Mouse (Mus musculus) spleen, postnatal 36 days (tissue): ENCODE measurements at regions not wholly inside any gene's neighbourhood (a gene's known extent, or its start where the extent isn't known, plus 50 kb on each side); places are given as distances from the start of the nearest gene placed in this dataset.

Experiments used
- DNase-seq, 2 experiments: peaks; one replicate each; pipeline ENCODE4 v3.0.0; 2022; ENCODE audit warnings: low spot score in 2 of 2, mixed read lengths in 1 of 2

GRCm38 (mm10) chr10:30952410-30952809 lies 109.8 kb upstream of the Hey2 start:
- no peak for DNase-seq

GRCm38 (mm10) chr10:30946601-30947000 lies 104.0 kb upstream of the Hey2 start:
- DNase-seq: no peak

- DNase-seq: no peak
Measured at GRCm38 (mm10) chr10:30918322-30918988, 75.9 kb upstream of the Hey2 start.

GRCm38 (mm10) chr10:30893771-30894170 lies 51.2 kb upstream of the Hey2 start:
- DNase-seq: no peak
